Mouse (Mus musculus) right cerebral cortex, postnatal 10 days (tissue): ENCODE data around the gene 4933405L10Rik.

Source experiments
- DNase-seq, 2 experiments: peaks; one replicate each; pipeline ENCODE4 v3.0.0; 2021; ENCODE audit warnings: low spot score in 2 of 2

Gene 4933405L10Rik

GRCm38 (mm10) chr8:105754688-105755087 is 47.2 kb downstream of the 4933405L10Rik start:
- DNase-seq = no peak

GRCm38 (mm10) chr8:105757796-105758276 is 50.4 kb downstream of the 4933405L10Rik start:
- no peak for DNase-seq

GRCm38 (mm10) chr8:105758277-105759108 is 51.0 kb downstream of the 4933405L10Rik start, which contains the start of gene Gfod2:
Gfod2 (minus strand) TSS chr8:105758664.
- DNase-seq = peak; percentile 98 to 99
